In the genomic region with DNA sequence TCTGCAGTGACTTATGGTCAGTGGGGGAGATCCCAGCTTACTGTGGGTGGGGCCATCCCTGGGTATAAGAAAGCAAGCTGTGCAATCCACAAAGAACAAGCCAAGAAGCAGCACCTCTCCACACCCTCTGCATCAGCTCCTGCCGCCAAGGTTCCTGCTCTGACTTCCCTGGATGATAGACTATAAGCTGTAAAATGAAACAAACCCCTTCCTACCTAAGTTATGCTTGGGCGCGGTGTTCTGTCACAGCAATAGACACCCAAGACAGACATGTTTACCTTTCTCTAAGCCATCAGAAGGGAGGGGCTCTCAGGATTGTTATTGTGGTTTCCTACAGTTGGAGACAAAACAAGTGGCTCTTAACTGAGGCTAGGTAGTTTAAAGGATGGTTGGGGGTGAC, we compare ENCODE assay signal across 22 mouse cellular contexts.
DNase-seq lines count a peak whose midpoint lies in the region; ATAC-seq and TF ChIP-seq lines count a peak whose summit lies in the region.
"Had no signal": no experiment of that assay in that cellular context is flagged by ENCODE, and none has a peak within 500 bp of the region (broad histone marks: within the 10 kb centered on the region; RNA-seq: fewer than 3 reads in every experiment).

No protein-coding gene starts in this region.

- WGBS in kidney, embryonic 14.5 days = 20% methylated on average over 3 of the region's 3 CpGs
- 19% methylated on average over 3 of the region's 3 CpGs for WGBS in kidney, postnatal 0 days
- WGBS in embryonic facial prominence, embryonic 10.5 days = 76% methylated on average over 3 of the region's 3 CpGs
- WGBS in neural tube, embryonic 11.5 days = 58% methylated on average over 3 of the region's 3 CpGs

- H3K9me3 ChIP-seq in kidney, embryonic 14.5 days (ENCODE audit: control insufficient read depth, low read length) = peaks cover 3% of the 10 kb centered on the region; the same call in 1 of the 2 replicates
- no peaks in the 10 kb centered on the region for H3K9me3 ChIP-seq in kidney, postnatal 0 days (replicated peaks; ENCODE audit: low read length)
- 0 out of 2 replicates have a peak, but pooled peaks cover 3% of the 10 kb centered on the region for H3K9me3 ChIP-seq in embryonic facial prominence, embryonic 10.5 days
- H3K9me3 ChIP-seq in neural tube, embryonic 11.5 days (ENCODE audit: control insufficient read depth, low read length) = no peaks in the 10 kb centered on the region
- H3K9me3 ChIP-seq: embryonic facial prominence, embryonic 12.5 days; embryonic facial prominence, embryonic 15.5 days; heart, embryonic 10.5 days; hindbrain, embryonic 12.5 days; hindbrain, embryonic 15.5 days had no signal

- no peaks in the 10 kb centered on the region for H3K4me1 ChIP-seq in kidney, embryonic 14.5 days (ENCODE audit: control insufficient read depth, insufficient read depth, low read length)
- no peaks in the 10 kb centered on the region for H3K4me1 ChIP-seq in kidney, postnatal 0 days (replicated peaks; ENCODE audit: insufficient read depth, low read length)
- H3K4me1 ChIP-seq in embryonic facial prominence, embryonic 10.5 days = no peaks in the 10 kb centered on the region
- H3K4me1 ChIP-seq in neural tube, embryonic 11.5 days (ENCODE audit: control insufficient read depth, insufficient read depth, low read length) = no peaks in the 10 kb centered on the region
- H3K4me1 ChIP-seq: embryonic facial prominence, embryonic 12.5 days; embryonic facial prominence, embryonic 15.5 days; heart, embryonic 10.5 days; heart, embryonic 13.5 days; hindbrain, embryonic 12.5 days; hindbrain, embryonic 15.5 days had no signal

- DNase-seq in kidney, adult 11 months = no peak
- no peak for DNase-seq in kidney, postnatal 0 days (ENCODE audit: low spot score)
- no peak for DNase-seq in kidney, postnatal 4 days
- DNase-seq in embryonic facial prominence, embryonic 10.5 days (ENCODE audit: low spot score) = no peak
- DNase-seq in neural tube, embryonic 11.5 days (ENCODE audit: low spot score) = peak; percentile 25
- DNase-seq: cerebellum, adult 11 months; cerebellum, adult 2 months; cerebellum, adult 9-11 months; cerebellum, postnatal 25 days; forebrain, postnatal 0 days; gastrocnemius, postnatal 25 days; heart, adult 2 months; heart, postnatal 14 days had no signal

- TF ChIP-seq CTCF in kidney, postnatal 0 days (IDR thresholded peaks at IDR 0.05; ENCODE audit: low read depth) = no peak

- ATAC-seq in kidney, embryonic 14.5 days (ENCODE audit: low FRiP score, low TSS enrichment) = peak; percentile 81
- peak; percentile 40; the same call in 1 of the 2 replicates for ATAC-seq in kidney, postnatal 0 days (replicated peaks; ENCODE audit: low FRiP score, low read depth)
- no peak for ATAC-seq in neural tube, embryonic 11.5 days (ENCODE audit: insufficient read depth, low FRiP score, low TSS enrichment)
- ATAC-seq: CD4-positive, CD25-positive, alpha-beta regulatory T cell, adult 4 months; forebrain, embryonic 14.5 days; forebrain, postnatal 0 days had no signal

- no peak overlapping the region for H3K9ac ChIP-seq in kidney, embryonic 14.5 days (ENCODE audit: low read depth, low read length)
- H3K9ac ChIP-seq in kidney, postnatal 0 days (ENCODE audit: low read depth, low read length) = no peak overlapping the region
- H3K9ac ChIP-seq in neural tube, embryonic 11.5 days (ENCODE audit: low read length) = no peak overlapping the region
- H3K9ac ChIP-seq: embryonic facial prominence, embryonic 12.5 days; embryonic facial prominence, embryonic 15.5 days; forebrain, postnatal 0 days; heart, embryonic 13.5 days; hindbrain, embryonic 12.5 days; hindbrain, embryonic 15.5 days had no signal

- no peak overlapping the region; the same call in 1 of the 2 replicates for H3K27ac ChIP-seq in kidney, embryonic 14.5 days (ENCODE audit: low read depth, low read length)
- H3K27ac ChIP-seq in kidney, postnatal 0 days = no peak overlapping the region
- peak overlapping the region; percentile 54 for H3K27ac ChIP-seq in embryonic facial prominence, embryonic 10.5 days (replicated peaks)
- no peak overlapping the region for H3K27ac ChIP-seq in neural tube, embryonic 11.5 days (ENCODE audit: low read depth, low read length)
- H3K27ac ChIP-seq: embryonic facial prominence, embryonic 12.5 days; embryonic facial prominence, embryonic 15.5 days; heart, adult 2 months; heart, embryonic 10.5 days; heart, embryonic 13.5 days; hindbrain, embryonic 12.5 days; hindbrain, embryonic 15.5 days had no signal

- H3K4me3 ChIP-seq in kidney, embryonic 14.5 days (ENCODE audit: low read length) = no peak overlapping the region
- H3K4me3 ChIP-seq in kidney, postnatal 0 days (replicated peaks; ENCODE audit: low read depth, low read length) = no peak overlapping the region
- no peak overlapping the region for H3K4me3 ChIP-seq in embryonic facial prominence, embryonic 10.5 days
- H3K4me3 ChIP-seq in neural tube, embryonic 11.5 days (ENCODE audit: low read depth, low read length) = no peak overlapping the region
- H3K4me3 ChIP-seq: embryonic facial prominence, embryonic 12.5 days; embryonic facial prominence, embryonic 15.5 days; heart, adult 2 months; heart, embryonic 10.5 days; heart, embryonic 13.5 days; hindbrain, embryonic 12.5 days; hindbrain, embryonic 15.5 days had no signal

- no peaks in the 10 kb centered on the region for H3K27me3 ChIP-seq in kidney, embryonic 14.5 days (ENCODE audit: control insufficient read depth, insufficient read depth, low read length)
- no peaks in the 10 kb centered on the region for H3K27me3 ChIP-seq in kidney, postnatal 0 days (ENCODE audit: insufficient read depth, low read length)
- no peaks in the 10 kb centered on the region for H3K27me3 ChIP-seq in embryonic facial prominence, embryonic 10.5 days (replicated peaks; ENCODE audit: low read depth, poor library complexity, severe bottlenecking)
- no peaks in the 10 kb centered on the region for H3K27me3 ChIP-seq in neural tube, embryonic 11.5 days (ENCODE audit: control insufficient read depth, insufficient read depth, low read length)
- H3K27me3 ChIP-seq: embryonic facial prominence, embryonic 12.5 days; embryonic facial prominence, embryonic 15.5 days; heart, embryonic 13.5 days; hindbrain, embryonic 12.5 days; hindbrain, embryonic 15.5 days had no signal

- H3K4me2 ChIP-seq in kidney, embryonic 14.5 days (replicated peaks; ENCODE audit: low read depth, low read length) = no peak overlapping the region
- H3K4me2 ChIP-seq in kidney, postnatal 0 days (ENCODE audit: low read length) = no peak overlapping the region
- no peak overlapping the region for H3K4me2 ChIP-seq in neural tube, embryonic 11.5 days (ENCODE audit: low read depth)
- H3K4me2 ChIP-seq: embryonic facial prominence, embryonic 12.5 days; embryonic facial prominence, embryonic 15.5 days; heart, embryonic 13.5 days; hindbrain, embryonic 12.5 days; hindbrain, embryonic 15.5 days had no signal

- no peaks in the 10 kb centered on the region for H3K36me3 ChIP-seq in kidney, embryonic 14.5 days (ENCODE audit: control insufficient read depth, insufficient read depth, low read length)
- H3K36me3 ChIP-seq in kidney, postnatal 0 days (ENCODE audit: insufficient read depth, low read length) = no peaks in the 10 kb centered on the region
- no peaks in the 10 kb centered on the region for H3K36me3 ChIP-seq in embryonic facial prominence, embryonic 10.5 days (replicated peaks)
- H3K36me3 ChIP-seq in neural tube, embryonic 11.5 days (ENCODE audit: control insufficient read depth, insufficient read depth, low read length) = no peaks in the 10 kb centered on the region
- H3K36me3 ChIP-seq: embryonic facial prominence, embryonic 12.5 days; embryonic facial prominence, embryonic 15.5 days; heart, embryonic 10.5 days; heart, embryonic 13.5 days; hindbrain, embryonic 12.5 days; hindbrain, embryonic 15.5 days had no signal
